ENCODE assay signal across 9 mouse cellular contexts in the genomic region with DNA sequence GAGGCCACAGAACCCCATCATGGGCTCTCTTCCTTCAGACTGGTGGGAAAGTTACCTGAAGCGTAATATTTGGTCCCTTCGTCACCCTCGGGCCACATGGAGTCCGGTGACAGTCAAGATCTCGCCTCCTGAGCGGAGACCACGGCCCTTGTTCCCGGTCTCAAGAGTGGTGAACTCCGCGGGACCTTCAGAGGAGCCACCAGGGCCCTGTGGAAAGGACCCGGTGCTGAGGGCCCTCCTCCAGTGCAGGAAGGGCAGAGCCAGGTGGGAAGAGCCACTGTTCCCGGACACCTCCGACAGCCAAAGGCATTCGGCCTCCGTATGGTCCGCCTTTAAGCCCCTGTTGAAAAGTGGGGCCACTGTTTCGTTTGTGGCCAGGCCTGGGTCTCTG. TPM values are rescaled to one million over a fixed set of nuclear protein-coding genes. Genes with fewer than 3 reads are reported as not detected.
A peak's percentile ranks its signal among the peaks of the same experiment; 100 is the strongest.
DNase-seq lines count a peak whose midpoint lies in the region; ATAC-seq and TF ChIP-seq lines count a peak whose summit lies in the region.
"Had no signal": no experiment of that assay in that cellular context is flagged by ENCODE, and none has a peak within 500 bp of the region (broad histone marks: within the 10 kb centered on the region; RNA-seq: fewer than 3 reads in every experiment).

No protein-coding gene starts in this region.

- H3K27ac ChIP-seq in kidney, adult 2 months (ENCODE audit: insufficient read depth, low read depth, low read length) = no peak overlapping the region
- no peak overlapping the region for H3K27ac ChIP-seq in embryonic facial prominence, embryonic 11.5 days (replicated peaks; ENCODE audit: low read depth, low read length)
- no peak overlapping the region for H3K27ac ChIP-seq in hindbrain, embryonic 16.5 days (ENCODE audit: low read depth, low read length)
- no peak overlapping the region for H3K27ac ChIP-seq in midbrain, postnatal 0 days (ENCODE audit: low read depth, low read length)

- TF ChIP-seq CTCF in kidney, adult 2 months (conservative IDR thresholded peaks at IDR 0.05; ENCODE audit: insufficient read depth, insufficient read length, low read depth, low read length) = no peak
- TF ChIP-seq CTCF in midbrain, postnatal 0 days (IDR thresholded peaks at IDR 0.05) = no peak

- H3K4me2 ChIP-seq in embryonic facial prominence, embryonic 11.5 days (ENCODE audit: low read depth, low read length) = peak overlapping the region; percentile 95
- H3K4me2 ChIP-seq in hindbrain, embryonic 16.5 days (ENCODE audit: low read length) = peak overlapping the region; percentile 98
- H3K4me2 ChIP-seq in midbrain, postnatal 0 days (ENCODE audit: low read depth, low read length, poor library complexity, severe bottlenecking) = peak overlapping the region; percentile 100

- H3K36me3 ChIP-seq in kidney, adult 2 months (ENCODE audit: control insufficient read depth, insufficient read depth, low read length) = no peaks in the 10 kb centered on the region
- no peaks in the 10 kb centered on the region for H3K36me3 ChIP-seq in embryonic facial prominence, embryonic 11.5 days (replicated peaks; ENCODE audit: control insufficient read depth, insufficient read depth, low read depth, low read length)
- no peaks in the 10 kb centered on the region for H3K36me3 ChIP-seq in hindbrain, embryonic 16.5 days (ENCODE audit: control insufficient read depth, insufficient read depth, low read length)
- no peaks in the 10 kb centered on the region for H3K36me3 ChIP-seq in midbrain, postnatal 0 days (ENCODE audit: insufficient read depth, low read length)

- no peak for ATAC-seq in embryonic facial prominence, embryonic 11.5 days (replicated peaks; ENCODE audit: insufficient number of reproducible peaks, low FRiP score, low TSS enrichment, low read depth)
- ATAC-seq in hindbrain, embryonic 16.5 days = no peak
- ATAC-seq in midbrain, postnatal 0 days (ENCODE audit: low FRiP score) = no peak
- no peak for ATAC-seq in CD4-positive, CD25-positive, alpha-beta regulatory T cell, adult 4 months
- no peak for ATAC-seq in erythroid progenitor cell, adult 5-6 weeks (replicated peaks; ENCODE audit: low FRiP score, poor library complexity, severe bottlenecking)

- peak overlapping the region; percentile 74 for H3K9ac ChIP-seq in embryonic facial prominence, embryonic 11.5 days (replicated peaks; ENCODE audit: low read length)
- peak overlapping the region; percentile 78 for H3K9ac ChIP-seq in hindbrain, embryonic 16.5 days (ENCODE audit: low read depth, low read length)
- H3K9ac ChIP-seq in midbrain, postnatal 0 days (replicated peaks; ENCODE audit: low read length, poor library complexity, severe bottlenecking) = peak overlapping the region; percentile 66

- DNase-seq in kidney, adult 2 months = no peak
- DNase-seq in kidney, postnatal 14 days = no peak
- DNase-seq in embryonic facial prominence, embryonic 11.5 days (ENCODE audit: low spot score) = peak; percentile 14
- no peak for DNase-seq in midbrain, postnatal 0 days (ENCODE audit: low spot score)
- no peak for DNase-seq in yolk sac, embryonic 10.5 days (ENCODE audit: low spot score)

- H3K4me1 ChIP-seq in kidney, adult 2 months (ENCODE audit: control insufficient read depth, insufficient read depth, low read length) = no peaks in the 10 kb centered on the region
- peaks cover 4% of the 10 kb centered on the region; the same call in 1 of the 2 replicates for H3K4me1 ChIP-seq in embryonic facial prominence, embryonic 11.5 days (ENCODE audit: control insufficient read depth, insufficient read depth, low read length)
- H3K4me1 ChIP-seq in hindbrain, embryonic 16.5 days (ENCODE audit: control insufficient read depth, insufficient read depth, low read depth, low read length) = peaks cover 4% of the 10 kb centered on the region; the same call in 1 of the 2 replicates
- peaks cover 5% of the 10 kb centered on the region; the same call in 1 of the 2 replicates for H3K4me1 ChIP-seq in midbrain, postnatal 0 days (ENCODE audit: insufficient read depth, low read length)

- peaks cover 3% of the 10 kb centered on the region; the same call in 1 of the 2 replicates for H3K27me3 ChIP-seq in kidney, adult 2 months (replicated peaks; ENCODE audit: control insufficient read depth, insufficient read depth, low read length)
- H3K27me3 ChIP-seq in embryonic facial prominence, embryonic 11.5 days (ENCODE audit: control insufficient read depth, insufficient read depth, low read length) = peaks cover 20% of the 10 kb centered on the region
- peaks cover 43% of the 10 kb centered on the region for H3K27me3 ChIP-seq in hindbrain, embryonic 16.5 days (replicated peaks; ENCODE audit: control insufficient read depth, insufficient read depth, low read length)
- H3K27me3 ChIP-seq in midbrain, postnatal 0 days (ENCODE audit: insufficient read depth, low read length) = peaks cover 46% of the 10 kb centered on the region

- H3K9me3 ChIP-seq in embryonic facial prominence, embryonic 11.5 days (replicated peaks; ENCODE audit: control insufficient read depth, low read length) = no peaks in the 10 kb centered on the region
- H3K9me3 ChIP-seq in hindbrain, embryonic 16.5 days (ENCODE audit: control insufficient read depth, low read length) = no peaks in the 10 kb centered on the region
- no peaks in the 10 kb centered on the region for H3K9me3 ChIP-seq in midbrain, postnatal 0 days (ENCODE audit: low read length)

- H3K4me3 ChIP-seq in kidney, adult 2 months (ENCODE audit: insufficient read depth, low read depth, low read length) = peak overlapping the region; percentile 35; the same call in 1 of the 2 replicates
- peak overlapping the region; percentile 57 for H3K4me3 ChIP-seq in embryonic facial prominence, embryonic 11.5 days (ENCODE audit: low read depth, low read length)
- peak overlapping the region; percentile 62 for H3K4me3 ChIP-seq in hindbrain, embryonic 16.5 days (ENCODE audit: low read length)
- H3K4me3 ChIP-seq in midbrain, postnatal 0 days (ENCODE audit: low read depth, low read length) = peak overlapping the region; percentile 63

- TF ChIP-seq POLR2A in kidney, adult 2 months (IDR thresholded peaks at IDR 0.05; ENCODE audit: low read depth, low read length) = no peak

- 18% methylated on average over 17 of the region's 17 CpGs for WGBS in kidney, adult 2 months
- 5% methylated on average over 17 of the region's 17 CpGs for WGBS in embryonic facial prominence, embryonic 11.5 days
- 6% methylated on average over 17 of the region's 17 CpGs for WGBS in hindbrain, embryonic 16.5 days
- WGBS in midbrain, postnatal 0 days = 8% methylated on average over 17 of the region's 17 CpGs

RNA-seq across cellular contexts. Expression of gene Pom121l2, which starts 0.8 kb away (rescaled TPM):
- 0.04 and 0.06 TPM in 2 replicates for polyA plus RNA-seq in kidney, adult 2 months (2012; rRNA removed)
- 0.24 TPM in 1 of 2 replicates, not detected in the other for polyA plus RNA-seq in embryonic facial prominence, embryonic 11.5 days (2014; fragmentation: Nextera tagmentation; extraction: Ambion mirVana)
- polyA plus RNA-seq in hindbrain, embryonic 16.5 days (2015; fragmentation: Nextera tagmentation; extraction: Ambion mirVana) = not detected in 2 replicates
- 0.05 and 0.90 TPM in 2 replicates for total RNA-seq in midbrain, postnatal 0 days (2014; rRNA removed)
- polyA plus RNA-seq in midbrain, postnatal 0 days (2015; fragmentation: Nextera tagmentation; extraction: Ambion mirVana) = not detected in 2 replicates
- not detected for polyA plus RNA-seq in CD4-positive, CD25-positive, alpha-beta regulatory T cell, adult 4 months (2017; shearing (Covaris generic))
- not detected in 2 replicates for total RNA-seq in erythroid progenitor cell, adult 5-6 weeks (2015; ENCODE audit: low replicate concordance)
- total RNA-seq in erythroid progenitor cell, adult 5-6 weeks (2017; ENCODE audit: low replicate concordance) = not detected in 2 replicates
- total RNA-seq: neutrophil, adult 5-6 weeks had no signal

RNA-seq across cellular contexts. Expression of gene Prss16, which starts 27.7 kb away (rescaled TPM):
- 0.22 TPM in 1 of 2 replicates, not detected in the other for polyA plus RNA-seq in kidney, adult 2 months (2012; rRNA removed)
- polyA plus RNA-seq in embryonic facial prominence, embryonic 11.5 days (2014; fragmentation: Nextera tagmentation; extraction: Ambion mirVana) = 0.25 and 0.50 TPM in 2 replicates
- not detected in 2 replicates for polyA plus RNA-seq in hindbrain, embryonic 16.5 days (2015; fragmentation: Nextera tagmentation; extraction: Ambion mirVana)
- total RNA-seq in midbrain, postnatal 0 days (2014; rRNA removed) = 0.09 and 1.6 TPM in 2 replicates
- not detected in 2 replicates for polyA plus RNA-seq in midbrain, postnatal 0 days (2015; fragmentation: Nextera tagmentation; extraction: Ambion mirVana)
- polyA plus RNA-seq in CD4-positive, CD25-positive, alpha-beta regulatory T cell, adult 4 months (2017; shearing (Covaris generic)) = under 1 TPM in 1 of 2 experiments, not detected in 1; 0.74 TPM
- total RNA-seq in erythroid progenitor cell, adult 5-6 weeks (2015; ENCODE audit: low replicate concordance) = 4.0 TPM in 1 of 2 replicates, not detected in the other
- not detected in 2 replicates for total RNA-seq in erythroid progenitor cell, adult 5-6 weeks (2017; ENCODE audit: low replicate concordance)

RNA-seq across cellular contexts. Expression of gene Zfp184, which starts 36.9 kb away (rescaled TPM):
- 0.39 and 0.44 TPM in 2 replicates for polyA plus RNA-seq in kidney, adult 2 months (2012; rRNA removed)
- 28.2 and 30.4 TPM in 2 replicates for polyA plus RNA-seq in embryonic facial prominence, embryonic 11.5 days (2014; fragmentation: Nextera tagmentation; extraction: Ambion mirVana)
- polyA plus RNA-seq in hindbrain, embryonic 16.5 days (2015; fragmentation: Nextera tagmentation; extraction: Ambion mirVana) = 10.6 and 12.4 TPM in 2 replicates
- 8.1 and 9.8 TPM in 2 replicates for total RNA-seq in midbrain, postnatal 0 days (2014; rRNA removed)
- polyA plus RNA-seq in midbrain, postnatal 0 days (2015; fragmentation: Nextera tagmentation; extraction: Ambion mirVana) = 7.5 and 8.4 TPM in 2 replicates
- under 1 TPM in 1 of 2 experiments, not detected in 1; 0.37 TPM for polyA plus RNA-seq in CD4-positive, CD25-positive, alpha-beta regulatory T cell, adult 4 months (2017; shearing (Covaris generic))
- not detected in 2 replicates for total RNA-seq in erythroid progenitor cell, adult 5-6 weeks (2015; ENCODE audit: low replicate concordance)
- total RNA-seq in erythroid progenitor cell, adult 5-6 weeks (2017; ENCODE audit: low replicate concordance) = 1.3 TPM in 1 of 2 replicates, not detected in the other

RNA-seq across cellular contexts. Expression of gene Hist1h2ah, which starts 53.6 kb away (rescaled TPM):
- polyA plus RNA-seq in kidney, adult 2 months (2012; rRNA removed) = 0.95 and 3.4 TPM in 2 replicates
- polyA plus RNA-seq in embryonic facial prominence, embryonic 11.5 days (2014; fragmentation: Nextera tagmentation; extraction: Ambion mirVana) = 4.2 and 20.5 TPM in 2 replicates
- polyA plus RNA-seq in hindbrain, embryonic 16.5 days (2015; fragmentation: Nextera tagmentation; extraction: Ambion mirVana) = not detected in 2 replicates
- total RNA-seq in midbrain, postnatal 0 days (2014; rRNA removed) = 4.5 and 62.6 TPM in 2 replicates
- polyA plus RNA-seq in midbrain, postnatal 0 days (2015; fragmentation: Nextera tagmentation; extraction: Ambion mirVana) = 6.9 TPM in 1 of 2 replicates, not detected in the other
- polyA plus RNA-seq in CD4-positive, CD25-positive, alpha-beta regulatory T cell, adult 4 months (2017; shearing (Covaris generic)) = not detected
- total RNA-seq in erythroid progenitor cell, adult 5-6 weeks (2015; ENCODE audit: low replicate concordance) = 4.6 TPM in 1 of 2 replicates, not detected in the other
- total RNA-seq in erythroid progenitor cell, adult 5-6 weeks (2017; ENCODE audit: low replicate concordance) = 2,615 and 4,600 TPM in 2 replicates

RNA-seq across cellular contexts. Expression of gene Hist1h2bk, which starts 53.9 kb away (rescaled TPM):
- 4.2 and 6.0 TPM in 2 replicates for polyA plus RNA-seq in kidney, adult 2 months (2012; rRNA removed)
- 15.9 and 24.3 TPM in 2 replicates for polyA plus RNA-seq in embryonic facial prominence, embryonic 11.5 days (2014; fragmentation: Nextera tagmentation; extraction: Ambion mirVana)
- polyA plus RNA-seq in hindbrain, embryonic 16.5 days (2015; fragmentation: Nextera tagmentation; extraction: Ambion mirVana) = 0.70 and 0.87 TPM in 2 replicates
- 112 and 321 TPM in 2 replicates for total RNA-seq in midbrain, postnatal 0 days (2014; rRNA removed)
- polyA plus RNA-seq in midbrain, postnatal 0 days (2015; fragmentation: Nextera tagmentation; extraction: Ambion mirVana) = not detected in 2 replicates
- 1 to 10 TPM in 1 of 2 experiments, not detected in 1; 4.8 TPM for polyA plus RNA-seq in CD4-positive, CD25-positive, alpha-beta regulatory T cell, adult 4 months (2017; shearing (Covaris generic))
- total RNA-seq in erythroid progenitor cell, adult 5-6 weeks (2015; ENCODE audit: low replicate concordance) = 206 and 707 TPM in 2 replicates
- total RNA-seq in erythroid progenitor cell, adult 5-6 weeks (2017; ENCODE audit: low replicate concordance) = 2,593 and 2,906 TPM in 2 replicates
